Mouse (Mus musculus) neural tube, embryonic 11.5 days (tissue): ENCODE data around the gene Cds2. TPM values are rescaled to one million over a fixed set of nuclear protein-coding genes. Genes with fewer than 3 reads are reported as not detected.
A peak's percentile ranks its signal among the peaks of the same experiment; 100 is the strongest.
"Not testable (repeated sequence)": the region's sequence is repeated elsewhere in the genome, so short reads cannot be mapped to it uniquely, and the experiment has no call there.

Experiments used
- ATAC-seq: fragments of 200-750 bp; cut with Nextera tagmentation; 2 replicates; pipeline ENCODE4 v1.8.0; 2017; ENCODE audit warnings: moderate number of reproducible peaks, mild to moderate bottlenecking, moderate TSS enrichment, moderate library complexity; ENCODE audit not compliant: insufficient read depth, low FRiP score, low TSS enrichment
- DNase-seq: peaks from one replicate; pipeline ENCODE4 v3.0.0-alpha.2; 2015; ENCODE audit warnings: low spot score
- H3K27ac ChIP-seq: fragments of 300-500 bp; sonication (generic); 2 replicates; pipeline ENCODE4 v1.5.1; 2014; ENCODE audit warnings: low read depth, mild to moderate bottlenecking, low read length
- H3K27me3 ChIP-seq: fragments of 300-500 bp; sonication (generic); 2 replicates; pipeline ENCODE4 v1.6.1; 2014; ENCODE audit warnings: mild to moderate bottlenecking, low read length, mixed read lengths; ENCODE audit not compliant: control insufficient read depth, insufficient read depth
- H3K36me3 ChIP-seq: fragments of 300-500 bp; sonication (generic); 2 replicates; pipeline ENCODE4 v1.6.1; 2014; ENCODE audit warnings: mild to moderate bottlenecking, low read length, moderate library complexity, mixed read lengths; ENCODE audit not compliant: control insufficient read depth, insufficient read depth
- H3K4me1 ChIP-seq: fragments of 300-500 bp; sonication (generic); 2 replicates; pipeline ENCODE4 v1.6.1; 2014; ENCODE audit warnings: low read length, mixed read lengths; ENCODE audit not compliant: control insufficient read depth, insufficient read depth
- H3K4me2 ChIP-seq: fragments of 300-500 bp; sonication (generic); 2 replicates; pipeline ENCODE4 v1.6.1; 2014; ENCODE audit warnings: low read depth, mild to moderate bottlenecking, moderate library complexity
- H3K4me3 ChIP-seq: fragments of 300-500 bp; sonication (generic); 2 replicates; pipeline ENCODE4 v1.5.1; 2014; ENCODE audit warnings: low read depth, low read length
- H3K9ac ChIP-seq: fragments of 300-500 bp; sonication (generic); 2 replicates; pipeline ENCODE4 v1.6.1; 2014; ENCODE audit warnings: mild to moderate bottlenecking, low read length
- H3K9me3 ChIP-seq: fragments of 300-500 bp; sonication (generic); 2 replicates; pipeline ENCODE4 v1.6.1; 2016; ENCODE audit warnings: low read length; ENCODE audit not compliant: control insufficient read depth
- WGBS: fragments of 180-500 bp; shearing (Covaris S2); extraction: QIAGEN DNeasy Blood & Tissue Kit; methylation state at CpG from one replicate; pipeline ENCODE4 v1.1.7; 2014; 5-methylcytosine and 5-hydroxymethylcytosine counted together
- polyA plus RNA-seq: library from polyadenylated mRNA; unstranded; fragments of >200 nt; fragmentation: Nextera tagmentation; extraction: Ambion mirVana; gene quantifications from 2 replicates; pipeline ENCODE4 v1.2.1, GENCODE M21; 2014

The Cds2 gene
- polyA plus RNA-seq: 35.8 and 37.6 TPM in 2 replicates

- Histone ChIP-seq H3K27me3 (no peaks in the 10 kb centered on the region), H3K36me3 (no peaks in the 10 kb centered on the region), H3K4me3 (peak within 1 kb of the TSS; percentile 83), H3K4me2 (peak within 1 kb of the TSS; percentile 63), H3K9ac (peak within 1 kb of the TSS; percentile 79), H3K9me3 (no peaks in the 10 kb centered on the region), H3K27ac (peak within 1 kb of the TSS; percentile 36), H3K4me1 (peaks cover 5% of the 10 kb centered on the region; the same call in 1 of the 2 replicates)
- peak; percentile 100 for DNase-seq
- 1% methylated on average over 47 of the region's 49 CpGs for WGBS
- ATAC-seq: peak; percentile 98
Measured at GRCm38 (mm10) chr2:132262879-132263398, at the start of gene Cds2. Gene Cds2, plus strand, starts transcription at chr2:132263148.

GRCm38 (mm10) chr2:132221611-132222073 lies 41.3 kb upstream of the Cds2 start:
- no peak for ATAC-seq
- no peaks in the 10 kb centered on the region for H3K9me3 ChIP-seq
- WGBS: 78% methylated on average over 11 of the region's 11 CpGs
- H3K27ac ChIP-seq: no peak overlapping the region
- DNase-seq: no peak
- no peak overlapping the region for H3K9ac ChIP-seq
- no peaks in the 10 kb centered on the region for H3K4me1 ChIP-seq
- H3K4me2 ChIP-seq: no peak overlapping the region
- H3K4me3 ChIP-seq: no peak overlapping the region
- H3K27me3 ChIP-seq: no peaks in the 10 kb centered on the region
- H3K36me3 ChIP-seq: no peaks in the 10 kb centered on the region

GRCm38 (mm10) chr2:132224359-132224758 lies 38.6 kb upstream of the Cds2 start:
- no peak overlapping the region for H3K27ac ChIP-seq
- WGBS: 91% methylated on average over 4 of the region's 4 CpGs
- no peaks in the 10 kb centered on the region for H3K4me1 ChIP-seq
- no peak for DNase-seq
- no peaks in the 10 kb centered on the region for H3K9me3 ChIP-seq
- H3K36me3 ChIP-seq: no peaks in the 10 kb centered on the region
- no peaks in the 10 kb centered on the region for H3K27me3 ChIP-seq
- H3K9ac ChIP-seq: no peak overlapping the region
- no peak overlapping the region for H3K4me2 ChIP-seq
- ATAC-seq: no peak
- H3K4me3 ChIP-seq: no peak overlapping the region

- no peaks in the 10 kb centered on the region for H3K9me3 ChIP-seq
- DNase-seq: no peak
- H3K36me3 ChIP-seq: no peaks in the 10 kb centered on the region
- no peak overlapping the region for H3K4me2 ChIP-seq
- H3K27ac ChIP-seq: no peak overlapping the region
- H3K9ac ChIP-seq: no peak overlapping the region
- no peaks in the 10 kb centered on the region for H3K4me1 ChIP-seq
- WGBS: 75% methylated on average over 3 of the region's 3 CpGs
- H3K4me3 ChIP-seq: no peak overlapping the region
- H3K27me3 ChIP-seq: no peaks in the 10 kb centered on the region
- no peak for ATAC-seq
Measured at GRCm38 (mm10) chr2:132232413-132232945, 30.5 kb upstream of the Cds2 start.

GRCm38 (mm10) chr2:132233985-132234765 lies 28.8 kb upstream of the Cds2 start:
- DNase-seq (no peak), ATAC-seq (no peak)
- H3K27me3 ChIP-seq: no peaks in the 10 kb centered on the region
- H3K4me1 ChIP-seq: no peaks in the 10 kb centered on the region
- no peak overlapping the region for H3K4me3 ChIP-seq
- 70% methylated on average over 16 of the region's 16 CpGs for WGBS
- H3K36me3 ChIP-seq: no peaks in the 10 kb centered on the region
- no peak overlapping the region for H3K27ac ChIP-seq
- H3K9me3 ChIP-seq: no peaks in the 10 kb centered on the region
- no peak overlapping the region for H3K9ac ChIP-seq
- no peak overlapping the region for H3K4me2 ChIP-seq

GRCm38 (mm10) chr2:132235291-132235690 lies 27.7 kb upstream of the Cds2 start:
- H3K4me2 ChIP-seq: no peak overlapping the region
- DNase-seq: no peak
- no peaks in the 10 kb centered on the region for H3K27me3 ChIP-seq
- no peak overlapping the region for H3K9ac ChIP-seq
- no peaks in the 10 kb centered on the region for H3K36me3 ChIP-seq
- no peak for ATAC-seq
- H3K4me3 ChIP-seq: no peak overlapping the region
- H3K27ac ChIP-seq: no peak overlapping the region
- WGBS: 34% methylated on average over 2 of the region's 2 CpGs
- no peaks in the 10 kb centered on the region for H3K4me1 ChIP-seq
- H3K9me3 ChIP-seq: no peaks in the 10 kb centered on the region

- H3K27ac ChIP-seq: no peak overlapping the region
- no peaks in the 10 kb centered on the region for H3K4me1 ChIP-seq
- DNase-seq (no peak), ATAC-seq (no peak)
- H3K9me3 ChIP-seq: no peaks in the 10 kb centered on the region
- H3K36me3 ChIP-seq: no peaks in the 10 kb centered on the region
- no peak overlapping the region for H3K4me3 ChIP-seq
- H3K4me2 ChIP-seq: no peak overlapping the region
- H3K27me3 ChIP-seq: no peaks in the 10 kb centered on the region
- H3K9ac ChIP-seq: no peak overlapping the region
- 82% methylated on average over 7 of the region's 7 CpGs for WGBS
Measured at GRCm38 (mm10) chr2:132235975-132236374, 27.0 kb upstream of the Cds2 start.

- H3K27ac ChIP-seq: not testable (repeated sequence)
Measured at GRCm38 (mm10) chr2:132239434-132239833, 23.5 kb upstream of the Cds2 start.

GRCm38 (mm10) chr2:132240457-132240856 lies 22.5 kb upstream of the Cds2 start:
- not testable (repeated sequence) for H3K4me2 ChIP-seq, H3K4me3 ChIP-seq, H3K36me3 ChIP-seq, H3K4me1 ChIP-seq, H3K9ac ChIP-seq, H3K9me3 ChIP-seq, H3K27ac ChIP-seq, ATAC-seq, H3K27me3 ChIP-seq
- peak; percentile 62 for DNase-seq
- 20% methylated on average over 6 of the region's 10 CpGs for WGBS

More at GRCm38 (mm10) chr2:132239434-132239833, 23.5 kb upstream of the Cds2 start:
- not testable (repeated sequence) for H3K4me1 ChIP-seq, H3K36me3 ChIP-seq, H3K9me3 ChIP-seq, ATAC-seq, H3K4me2 ChIP-seq, DNase-seq, H3K4me3 ChIP-seq, H3K9ac ChIP-seq, H3K27me3 ChIP-seq
- WGBS: 91% methylated on average over 3 of the region's 3 CpGs
